Mouse (Mus musculus) cerebellum, postnatal 14 days (tissue): ENCODE measurements at regions not wholly inside any gene's neighbourhood (a gene's known extent, or its start where the extent isn't known, plus 50 kb on each side); places are given as distances from the start of the nearest gene placed in this dataset.

Experiments
- DNase-seq, 2 experiments: peaks; one replicate each; pipeline ENCODE4 v3.0.0; 2021; ENCODE audit warnings: mixed read lengths in 2 of 2

GRCm38 (mm10) chr3:54993761-54994160, 61.5 kb downstream of the Ccna1 start:
- DNase-seq = no peak

- DNase-seq = no peak
Measured at GRCm38 (mm10) chr3:54990073-54990472, 65.2 kb downstream of the Ccna1 start.

GRCm38 (mm10) chr3:54989358-54989757, 65.9 kb downstream of the Ccna1 start:
- peak; percentile 61 to 79 for DNase-seq

- DNase-seq = no peak
Measured at GRCm38 (mm10) chr3:54981488-54981887, 65.8 kb upstream of the Sertm1 start.

DNA sequence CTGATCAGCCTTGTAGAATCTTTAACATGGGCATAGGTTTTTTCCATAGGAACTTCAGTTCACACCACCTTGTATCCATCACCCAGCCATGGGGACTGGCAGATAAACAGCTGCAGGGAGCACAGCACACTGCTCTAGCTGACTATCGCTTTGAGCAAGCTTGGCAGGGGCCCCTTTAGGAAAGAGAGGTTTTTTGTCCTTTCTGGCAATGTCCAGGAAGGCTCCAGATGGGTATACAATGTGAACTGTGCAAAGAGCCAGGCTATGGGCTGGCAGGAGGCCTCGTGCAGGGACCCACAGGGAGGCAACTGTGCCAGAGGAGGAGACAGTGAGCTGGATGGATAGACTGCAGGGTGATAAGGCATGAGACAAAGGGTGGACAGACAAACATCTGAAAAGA, 64.6 kb upstream of the Sertm1 start:
- DNase-seq = peak; percentile 7 to 19

DNA sequence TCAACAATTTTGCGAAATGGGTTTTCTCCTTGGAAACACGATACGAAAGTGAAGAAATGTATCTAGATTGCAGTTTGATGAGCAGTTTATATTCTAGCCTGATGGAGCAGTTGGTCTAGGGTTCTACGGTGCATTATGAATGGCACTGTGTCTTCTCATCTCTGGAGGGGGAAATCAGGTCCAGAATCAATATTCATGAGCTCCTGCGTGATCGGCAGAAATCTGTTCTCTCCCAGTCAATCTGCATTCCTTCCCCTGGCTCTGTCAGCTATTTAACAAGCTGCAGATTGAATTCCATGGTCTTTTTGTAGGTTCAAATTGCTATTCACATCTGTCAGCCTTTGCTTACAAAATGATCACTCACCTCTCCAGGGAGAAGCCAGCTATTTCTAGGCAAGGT, 49.8 kb upstream of the Sertm1 start:
- DNase-seq = no peak
